Mouse (Mus musculus): ENCODE measurements around the gene Trim45. TPM values are rescaled to one million over a fixed set of nuclear protein-coding genes. Genes with fewer than 3 reads are reported as not detected.

Trim45 gene
- total and polyA plus RNA-seq, 3 experiments: 2.5 to 3.7 TPM; not detected in 1

DNA sequence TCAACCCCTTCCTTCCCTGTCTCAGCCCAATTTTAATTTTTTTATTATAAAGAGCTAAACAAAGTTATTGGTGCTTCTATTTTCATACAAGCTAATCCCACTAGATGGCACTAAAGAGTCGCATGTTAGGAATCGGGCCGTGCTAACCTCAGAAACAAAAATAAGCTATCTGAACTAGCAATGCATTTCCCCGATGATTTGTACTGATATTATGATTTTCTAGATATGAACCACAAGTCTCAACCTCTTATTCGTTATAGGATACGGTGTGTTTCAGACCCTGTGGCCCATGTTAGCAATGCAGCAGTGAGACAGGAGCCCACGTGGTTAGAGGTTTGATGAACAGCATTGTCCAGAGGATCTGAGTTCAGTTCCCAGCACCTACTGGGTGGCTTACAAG is 5.2 kb upstream of the Trim45 start:
- H3K79me2 ChIP-seq (ENCODE audit: control insufficient read depth, insufficient read depth, low read length, poor library complexity): no peaks in the 10 kb centered on the region; the same call in 1 of the 2 replicates
- no peaks in the 10 kb centered on the region for H3K9me3 ChIP-seq (replicated peaks; ENCODE audit: insufficient read depth, low read length)
- peak; percentile 80 for DNase-seq (ENCODE audit: low read depth, low spot score)
- peaks cover 0 to 13% of the 10 kb centered on the region in 2 experiments; a peak in 3 of 4 replicates for H3K4me1 ChIP-seq (ENCODE audit: control insufficient read depth in 1 of 2, insufficient read depth in 2 of 2, low read length in 2 of 2)
- H3K27ac ChIP-seq (ENCODE audit: control insufficient read depth, low read depth, low read length): no peak overlapping the region
- peak overlapping the region; percentile 44 for H3K9ac ChIP-seq (ENCODE audit: control insufficient read depth, low read depth, low read length, poor library complexity, severe bottlenecking)
- H3K4me3 ChIP-seq (ENCODE audit: control insufficient read depth in 1 of 2, insufficient read depth in 1 of 2, low read depth in 2 of 2, low read length in 2 of 2): peak overlapping the region; percentile 37 to 49; a peak in 3 of 4 replicates
- H3K27me3 ChIP-seq (ENCODE audit: control insufficient read depth in 1 of 2, insufficient read depth in 2 of 2, low read length in 2 of 2): no peaks in the 10 kb centered on the region
- H3K36me3 ChIP-seq (ENCODE audit: control insufficient read depth in 1 of 2, insufficient read depth in 2 of 2, low read length in 2 of 2): peaks cover 0 to 3% of the 10 kb centered on the region in 2 experiments; a peak in 2 of 4 replicates
- TF ChIP-seq POLR2AphosphoS2 (IDR thresholded peaks at IDR 0.05; ENCODE audit: low read length) (no peak), USF2 (IDR thresholded peaks at IDR 0.05; ENCODE audit: borderline replicate concordance in 1 of 2, insufficient read depth in 1 of 2, low read depth in 1 of 2, low read length in 2 of 2) (no peak), TBP (IDR thresholded peaks at IDR 0.05; ENCODE audit: low read depth, low read length) (no peak), E2F4 (IDR thresholded peaks at IDR 0.05; ENCODE audit: borderline replicate concordance, low read depth, low read length) (no peak), USF1 (IDR thresholded peaks at IDR 0.05; ENCODE audit: low read depth, low read length) (peak; percentile 50; the same call in 1 of the 2 replicates), MXI1 (IDR thresholded peaks at IDR 0.05; ENCODE audit: low read depth, low read length) (peak; percentile 77), ZMIZ1 (IDR thresholded peaks at IDR 0.05; ENCODE audit: low read depth, low read length) (no peak), GABPA (IDR thresholded peaks at IDR 0.05; ENCODE audit: low read depth, low read length) (no peak), SIN3A (IDR thresholded peaks at IDR 0.05; ENCODE audit: low read length) (peak; percentile 25; the same call in 1 of the 2 replicates), NRF1 (IDR thresholded peaks at IDR 0.05; ENCODE audit: insufficient read depth, low read depth, low read length, poor library complexity, severe bottlenecking) (no peak), POLR2A (IDR thresholded peaks at IDR 0.05; ENCODE audit: control insufficient read depth in 1 of 2, insufficient read depth in 1 of 2, low read depth in 1 of 2, low read length in 2 of 2, poor library complexity in 1 of 2) (no peak), BHLHE40 (IDR thresholded peaks at IDR 0.05; ENCODE audit: borderline replicate concordance, low read depth, low read length) (no peak), HCFC1 (IDR thresholded peaks at IDR 0.05; ENCODE audit: low read depth, low read length) (no peak), MAX (IDR thresholded peaks at IDR 0.05; ENCODE audit: low read length) (peak; percentile 66), UBTF (IDR thresholded peaks at IDR 0.05; ENCODE audit: borderline replicate concordance, insufficient read depth, low read depth, low read length) (no peak), SMC3 (IDR thresholded peaks at IDR 0.05; ENCODE audit: low read depth, low read length) (peak; percentile 63), JUND (IDR thresholded peaks at IDR 0.05; ENCODE audit: low read depth, low read length) (no peak), MEF2A (IDR thresholded peaks at IDR 0.05; ENCODE audit: extremely low read depth, insufficient replicate concordance, low read depth, low read length, poor library complexity, severe bottlenecking) (no peak), EP300 (IDR thresholded peaks at IDR 0.05; ENCODE audit: low read depth in 1 of 2, low read length in 2 of 2) (no peak), ZC3H11A (IDR thresholded peaks at IDR 0.05; ENCODE audit: low read depth, low read length) (peak; percentile 47; the same call in 1 of the 2 replicates), ETS1 (IDR thresholded peaks at IDR 0.05; ENCODE audit: low read depth, low read length) (no peak), CTCF (IDR thresholded peaks at IDR 0.05 in 2 of 3, conservative IDR thresholded peaks at IDR 0.05 in 1 of 3; ENCODE audit: control insufficient read depth in 1 of 3, insufficient read depth in 1 of 3, low read depth in 2 of 3, low read length in 3 of 3, poor library complexity in 1 of 3, severe bottlenecking in 1 of 3) (peak; percentile 20 to 73 (median 59); a peak in 5 of 6 replicates), ZNF384 (IDR thresholded peaks at IDR 0.05; ENCODE audit: low read depth, low read length) (peak; percentile 33; the same call in 1 of the 2 replicates), MYB (IDR thresholded peaks at IDR 0.05; ENCODE audit: low read depth, low read length) (no peak), MAZ (IDR thresholded peaks at IDR 0.05; ENCODE audit: low read depth, low read length) (no peak), ZKSCAN1 (IDR thresholded peaks at IDR 0.05; ENCODE audit: low read depth, low read length) (no peak), CHD2 (IDR thresholded peaks at IDR 0.05; ENCODE audit: low read length) (no peak), TCF12 (IDR thresholded peaks at IDR 0.05; ENCODE audit: low read depth, low read length) (no peak), RCOR1 (IDR thresholded peaks at IDR 0.05; ENCODE audit: low read depth, low read length) (no peak), TAL1 (IDR thresholded peaks at IDR 0.05; ENCODE audit: low read length) (no peak), POLR2AphosphoS5 (IDR thresholded peaks at IDR 0.05; ENCODE audit: borderline replicate concordance, low read depth, low read length) (no peak), KAT2A (conservative IDR thresholded peaks at IDR 0.05; ENCODE audit: low read depth, low read length) (no peak), MYC (IDR thresholded peaks at IDR 0.05; ENCODE audit: low read depth, low read length) (peak; percentile 65; the same call in 1 of the 2 replicates), GATA1 (IDR thresholded peaks at IDR 0.05; ENCODE audit: low read depth, low read length) (peak; percentile 36), CHD1 (IDR thresholded peaks at IDR 0.05; ENCODE audit: low read depth, low read length) (no peak), ELF1 (IDR thresholded peaks at IDR 0.05; ENCODE audit: low read depth, low read length) (no peak), RAD21 (IDR thresholded peaks at IDR 0.05; ENCODE audit: low read depth, low read length) (peak; percentile 77)
